Mouse (Mus musculus): ENCODE measurements around the gene Zfp791.
A peak's percentile ranks its signal among the peaks of the same experiment; 100 is the strongest.
"Not testable (repeated sequence)": the region's sequence is repeated elsewhere in the genome, so short reads cannot be mapped to it uniquely, and the experiment has no call there.

The Zfp791 gene

DNA sequence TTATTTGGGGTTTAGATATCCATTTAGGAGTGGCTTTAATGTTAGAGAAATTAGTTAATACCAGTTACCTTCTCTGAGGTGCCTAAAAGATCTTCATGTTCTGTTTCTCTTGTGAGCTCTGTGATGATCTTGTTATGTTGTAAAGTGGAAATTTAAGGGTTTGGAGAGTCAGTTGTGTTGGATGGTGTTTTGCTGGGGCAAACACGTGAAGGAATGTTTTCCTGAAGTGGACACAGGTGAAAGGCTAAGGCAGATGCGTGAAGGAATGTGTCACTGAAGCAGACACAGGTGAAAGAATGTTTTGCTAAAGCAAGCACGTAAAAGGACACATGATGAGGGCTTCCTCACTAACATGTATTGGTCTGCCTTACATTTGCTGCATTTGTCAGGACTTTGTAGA is at the start of gene Zfp791:
Gene Zfp791, minus strand, starts transcription at position 101 of the 400 bp plus-strand sequence.
- DNase-seq (ENCODE audit: low spot score), result no peak

GRCm38 (mm10) chr8:85171291-85171690 is 48.4 kb upstream of the Zfp791 start:
- DNase-seq (ENCODE audit: low spot score), result peak; percentile 25

- no peak for DNase-seq (ENCODE audit: low spot score)
Observed at GRCm38 (mm10) chr8:85151624-85152023, 28.7 kb upstream of the Zfp791 start, which contains the start of gene Cks1brt. Gene Cks1brt (plus strand): TSS chr8:85151924.

- peak; percentile 23 for DNase-seq (ENCODE audit: low spot score)
Observed at GRCm38 (mm10) chr8:85142516-85142915, 19.6 kb upstream of the Zfp791 start.

DNA sequence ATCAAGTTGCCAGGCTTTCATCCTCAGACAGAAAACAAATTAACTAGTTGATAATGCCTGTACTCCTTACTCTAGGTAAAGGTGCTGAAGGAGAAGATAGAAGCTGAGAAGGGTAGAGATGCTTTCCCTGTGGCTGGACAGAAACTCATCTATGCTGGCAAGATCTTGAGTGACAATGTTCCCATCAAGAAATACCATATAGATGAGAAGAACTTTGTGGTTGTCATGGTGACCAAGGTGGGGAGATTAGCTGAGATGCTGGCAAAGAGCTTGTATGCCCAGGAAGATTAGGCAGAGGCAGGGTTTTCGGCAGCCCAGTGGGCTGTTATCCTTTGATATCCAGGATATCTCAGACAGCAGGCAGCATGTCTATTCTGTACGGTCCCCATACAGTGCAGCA is 12.8 kb upstream of the Zfp791 start:
- DNase-seq (ENCODE audit: low spot score), result not testable (repeated sequence)

DNA sequence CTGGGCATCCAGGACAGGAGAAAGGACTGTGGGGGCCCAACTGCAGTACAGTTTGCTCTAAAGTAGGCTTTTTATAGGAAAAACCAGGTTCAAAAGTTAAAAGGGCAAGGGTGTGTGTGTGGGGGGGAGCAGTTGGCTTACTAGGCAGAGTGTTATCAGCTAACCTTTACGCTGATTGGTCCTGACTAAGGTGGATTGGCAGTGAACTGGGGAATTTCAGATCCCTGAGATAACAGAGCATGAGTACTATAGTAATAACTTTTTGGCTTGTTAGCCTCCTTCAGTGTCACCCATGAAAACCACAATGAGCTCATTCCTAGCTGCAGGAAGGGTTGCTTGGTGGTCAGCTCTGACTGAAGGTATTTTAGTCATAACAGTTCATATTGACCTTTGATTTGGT is 9.4 kb upstream of the Zfp791 start:
- DNase-seq (ENCODE audit: low spot score), result no peak

- DNase-seq (ENCODE audit: low spot score), result no peak
Observed at GRCm38 (mm10) chr8:85123691-85124090, 796 bp upstream of the Zfp791 start.

GRCm38 (mm10) chr8:85120251-85120650 is 2.6 kb downstream of the Zfp791 start:
- not testable (repeated sequence) for DNase-seq (ENCODE audit: low spot score)

GRCm38 (mm10) chr8:85119052-85119981 is 3.6 kb downstream of the Zfp791 start:
- peak; percentile 87 for DNase-seq (ENCODE audit: low spot score)

- no peak for DNase-seq (ENCODE audit: low spot score)
Observed at GRCm38 (mm10) chr8:85116984-85117383, 5.9 kb downstream of the Zfp791 start.

GRCm38 (mm10) chr8:85115501-85115900 is 7.4 kb downstream of the Zfp791 start:
- DNase-seq (ENCODE audit: low spot score), result no peak

DNA sequence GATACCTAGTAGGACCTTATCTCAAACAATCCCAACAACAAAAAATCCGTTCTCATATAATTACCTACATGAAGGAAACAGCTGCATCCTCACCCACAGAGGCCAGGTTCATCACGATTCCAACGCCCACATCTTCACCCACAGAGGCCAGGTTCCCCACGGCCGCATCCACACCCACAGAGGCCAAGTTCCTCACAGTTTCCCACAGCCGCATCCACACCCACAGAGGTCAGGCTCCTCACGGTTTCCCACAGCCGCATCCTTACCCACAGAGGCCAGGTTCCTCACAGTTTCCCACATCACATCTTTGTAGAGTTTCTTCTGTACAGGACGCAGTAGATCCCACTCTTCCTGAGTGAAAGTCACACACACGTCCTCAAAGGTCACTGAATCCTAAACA is 9.7 kb downstream of the Zfp791 start:
- no peak for DNase-seq (ENCODE audit: low spot score)

- DNase-seq (ENCODE audit: low spot score), result no peak
Observed at GRCm38 (mm10) chr8:85100076-85100665, 22.7 kb downstream of the Zfp791 start.

GRCm38 (mm10) chr8:85096850-85097249 is 26.0 kb downstream of the Zfp791 start:
- no peak for DNase-seq (ENCODE audit: low spot score)

- no peak for DNase-seq (ENCODE audit: low spot score)
Observed at GRCm38 (mm10) chr8:85096196-85096595, 26.7 kb downstream of the Zfp791 start.

GRCm38 (mm10) chr8:85095566-85095965 is 27.3 kb downstream of the Zfp791 start:
- no peak for DNase-seq (ENCODE audit: low spot score)

DNA sequence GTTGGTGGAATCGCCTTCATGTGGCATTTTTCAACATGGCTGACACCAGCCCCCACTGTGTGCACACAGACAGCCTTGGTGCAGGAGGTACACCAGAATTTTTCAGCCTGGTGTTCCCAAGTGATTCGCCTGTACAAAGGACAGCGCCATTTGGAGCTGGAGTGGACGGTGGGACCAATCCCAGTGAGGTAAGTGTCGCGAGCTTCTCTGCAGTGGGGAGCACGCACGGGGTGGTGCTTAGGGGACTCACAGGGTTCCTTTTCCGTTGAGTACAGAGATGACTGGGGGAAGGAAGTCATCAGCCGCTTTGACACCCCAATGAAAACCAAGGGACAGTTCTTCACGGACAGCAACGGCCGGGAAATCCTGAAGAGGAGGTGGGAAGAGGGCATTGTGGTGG is 27.8 kb downstream of the Zfp791 start:
- DNase-seq (ENCODE audit: low spot score), result no peak

GRCm38 (mm10) chr8:85091526-85092090 is 31.3 kb downstream of the Zfp791 start:
- no peak for DNase-seq (ENCODE audit: low spot score)

- DNase-seq (ENCODE audit: low spot score), result no peak
Observed at GRCm38 (mm10) chr8:85090856-85091255, 32.0 kb downstream of the Zfp791 start.

- DNase-seq (ENCODE audit: low spot score), result no peak
Observed at GRCm38 (mm10) chr8:85088771-85089170, 34.1 kb downstream of the Zfp791 start.

DNA sequence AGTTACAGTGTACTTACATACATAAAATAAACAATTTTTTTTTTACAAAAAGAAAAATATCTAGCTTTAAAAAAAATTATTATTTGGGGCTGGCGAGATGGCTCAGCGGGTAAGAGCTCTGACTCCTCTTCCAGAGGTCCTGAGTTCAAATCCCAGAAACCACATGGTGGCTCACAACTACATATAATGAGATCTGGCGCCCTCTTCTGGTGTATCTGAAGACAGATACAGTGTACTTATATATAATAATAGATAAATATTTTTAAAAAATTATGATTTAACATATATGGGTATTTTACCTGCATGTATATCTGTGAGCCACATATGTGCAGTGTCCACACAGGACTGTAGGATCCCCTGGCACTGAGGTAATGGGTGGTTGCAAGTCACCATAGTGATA is 36.7 kb downstream of the Zfp791 start:
- no peak for DNase-seq (ENCODE audit: low spot score)

DNA sequence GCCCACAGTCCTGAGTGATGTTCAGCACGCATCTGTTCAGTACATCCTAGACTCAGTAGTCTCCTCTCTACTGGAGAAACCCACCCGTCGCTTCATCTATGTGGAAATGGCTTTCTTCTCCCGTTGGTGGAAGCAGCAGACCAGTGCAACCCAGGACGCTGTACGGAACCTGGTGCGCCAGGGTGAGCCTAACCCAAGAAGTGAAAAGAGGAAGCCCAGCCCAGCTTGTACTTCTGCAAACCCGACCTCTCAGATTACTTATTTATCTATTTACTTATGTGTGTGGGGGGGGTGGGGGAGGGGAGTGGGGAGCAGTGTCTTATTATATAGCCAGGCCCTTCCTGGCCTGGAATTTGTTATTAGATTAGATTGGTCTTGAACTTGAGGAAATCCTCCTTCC is 38.3 kb downstream of the Zfp791 start:
- DNase-seq (ENCODE audit: low spot score), result no peak
